7 mouse cellular contexts compared by ENCODE assay signal in genomic region chr3:84906528-84906927, GRCm38 (mm10).
DNase-seq lines count a peak whose midpoint lies in the region; ATAC-seq and TF ChIP-seq lines count a peak whose summit lies in the region.

No protein-coding gene starts in this region.

- no peak for ATAC-seq in limb, embryonic 14.5 days (ENCODE audit: low FRiP score, low read depth)
- ATAC-seq in erythroid progenitor cell, adult 5-6 weeks (replicated peaks; ENCODE audit: low FRiP score, poor library complexity, severe bottlenecking): no peak

- H3K36me3 ChIP-seq in limb, embryonic 14.5 days (ENCODE audit: control insufficient read depth, insufficient read depth, low read length): no peaks in the 10 kb centered on the region

- no peak overlapping the region for H3K9ac ChIP-seq in limb, embryonic 14.5 days (ENCODE audit: low read depth, low read length, severe bottlenecking)

- peak; percentile 9 to 28 for DNase-seq in layer of hippocampus, postnatal 10 days (ENCODE audit: low spot score in 2 of 2)
- DNase-seq in layer of hippocampus, postnatal 36 days: no peak
- peak; percentile 53 for DNase-seq in ES-CJ7 (ENCODE audit: low read depth, low spot score)
- DNase-seq in adrenal gland, postnatal 14 days: peak; percentile 37
- DNase-seq in limb, embryonic 14.5 days (ENCODE audit: low spot score): peak; percentile 18
- DNase-seq in cerebellum, adult 9-10 months: no peak

- no peak overlapping the region for H3K27ac ChIP-seq in limb, embryonic 14.5 days (replicated peaks; ENCODE audit: low read depth, low read length)

- no peak overlapping the region for H3K4me2 ChIP-seq in limb, embryonic 14.5 days (replicated peaks; ENCODE audit: low read depth, low read length, severe bottlenecking)

- 22% methylated on average over 1 of the region's 1 CpGs for WGBS in limb, embryonic 14.5 days

- no peaks in the 10 kb centered on the region for H3K9me3 ChIP-seq in limb, embryonic 14.5 days (ENCODE audit: control insufficient read depth, low read length)

- TF ChIP-seq POLR2A in limb, embryonic 14.5 days (IDR thresholded peaks at IDR 0.05; ENCODE audit: borderline replicate concordance, extremely low read depth, insufficient read depth, insufficient read length): no peak

- no peaks in the 10 kb centered on the region for H3K27me3 ChIP-seq in limb, embryonic 14.5 days (ENCODE audit: control insufficient read depth, insufficient read depth, low read length)

- H3K4me1 ChIP-seq in limb, embryonic 14.5 days (ENCODE audit: control insufficient read depth, insufficient read depth, low read length): no peaks in the 10 kb centered on the region

- H3K4me3 ChIP-seq in limb, embryonic 14.5 days (replicated peaks; ENCODE audit: low read length): no peak overlapping the region

Comparison
In these comparisons a context has a peak if more than half of its experiments do, and no peak if none do; other contexts are left out.
1. DNase-seq: peak in layer of hippocampus, postnatal 10 days (2 of 2), ES-CJ7 (single experiment), adrenal gland, postnatal 14 days (single experiment) and limb, embryonic 14.5 days (single experiment); none in layer of hippocampus, postnatal 36 days (0 of 2) and cerebellum, adult 9-10 months (single experiment).